Mouse (Mus musculus) ES-Bruce4 (cell line): Measurements from ENCODE around the gene 5430419D17Rik.

Experiments used
- CTCF ChIP-seq: IDR thresholded peaks from one replicate; pipeline ENCODE4 v1.8.1; 2011; ENCODE audit warnings: low read depth, low read length
- POLR2A ChIP-seq: IDR thresholded peaks from one replicate; pipeline ENCODE4 v1.8.1; 2011; ENCODE audit warnings: low read length; ENCODE audit not compliant: insufficient read depth

DNA sequence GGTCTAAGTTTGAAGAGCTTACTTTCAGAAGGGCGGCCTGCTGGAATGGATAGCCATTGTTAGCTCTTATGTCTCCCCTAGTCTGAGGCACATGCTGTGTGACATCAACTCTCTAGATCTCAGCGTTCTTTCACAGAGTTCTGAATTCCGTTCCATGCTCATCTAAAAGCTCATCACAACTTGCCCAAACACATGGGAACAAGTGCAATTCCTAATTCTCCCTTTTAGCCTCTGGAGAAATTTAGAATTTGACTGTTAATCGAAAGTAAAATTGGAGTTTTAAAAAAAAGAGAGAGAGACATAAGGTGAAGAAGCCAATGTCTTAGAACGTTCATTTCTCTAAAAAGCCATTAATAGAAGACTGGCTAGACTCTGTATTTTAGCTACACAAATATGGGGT lies 155.2 kb downstream of the 5430419D17Rik start, which contains the start of gene Fam24b:
- TF ChIP-seq POLR2A (no peak), CTCF (no peak)
